Mouse (Mus musculus) liver, postnatal 0 days (tissue): ENCODE results near the gene Mnd1. TPM values are rescaled to one million over a fixed set of nuclear protein-coding genes. Genes with fewer than 3 reads are reported as not detected.

Experiments
- ATAC-seq: fragments of 200-750 bp; cut with Nextera tagmentation; 2 replicates; pipeline ENCODE4 v1.8.0; 2017; ENCODE audit warnings: mild to moderate bottlenecking, moderate library complexity
- DNase-seq: peaks from one replicate; pipeline ENCODE4 v3.0.0-alpha.2; 2016
- H3K27ac ChIP-seq: fragments of 300-500 bp; sonication (generic); 2 replicates; pipeline ENCODE4 v1.5.1; 2014; ENCODE audit warnings: antibody characterized with exemption, moderate library complexity, mild to moderate bottlenecking, low read depth
- H3K27me3 ChIP-seq: fragments of 300-500 bp; sonication (generic); 2 replicates; pipeline ENCODE4 v1.6.1; 2014; ENCODE audit warnings: low read length, control low read depth, mixed read lengths; ENCODE audit not compliant: insufficient read depth
- H3K36me3 ChIP-seq: fragments of 300-500 bp; sonication (generic); replicated peaks from 2 replicates; pipeline ENCODE4 v1.6.1; 2014; ENCODE audit warnings: mild to moderate bottlenecking, control low read depth, low read length, moderate library complexity, mixed read lengths; ENCODE audit not compliant: insufficient read depth
- H3K4me1 ChIP-seq: fragments of 300-500 bp; sonication (generic); 2 replicates; pipeline ENCODE4 v1.6.1; 2014; ENCODE audit warnings: antibody characterized with exemption, mild to moderate bottlenecking, control low read depth; ENCODE audit not compliant: insufficient read depth
- H3K4me2 ChIP-seq: fragments of 300-500 bp; sonication (generic); 2 replicates; pipeline ENCODE4 v1.6.1; 2014; ENCODE audit warnings: low read depth, mild to moderate bottlenecking, low read length, moderate library complexity, mixed read lengths
- H3K4me3 ChIP-seq: fragments of 300-500 bp; sonication (generic); 2 replicates; pipeline ENCODE4 v1.5.1; 2014; ENCODE audit warnings: low read depth, low read length
- H3K9ac ChIP-seq: fragments of 300-500 bp; sonication (generic); replicated peaks from 2 replicates; pipeline ENCODE4 v1.6.1; 2014; ENCODE audit warnings: mild to moderate bottlenecking, moderate library complexity
- H3K9me3 ChIP-seq: fragments of 300-500 bp; sonication (generic); 2 replicates; pipeline ENCODE4 v1.6.1; 2016; ENCODE audit warnings: mild to moderate bottlenecking, control low read depth, low read length, mixed read lengths
- CTCF ChIP-seq: sonication (generic); IDR thresholded peaks from 2 replicates; pipeline ENCODE4 v1.5.1; 2016; ENCODE audit warnings: antibody characterized with exemption, low read depth
- EP300 ChIP-seq: IDR thresholded peaks from 2 replicates; pipeline ENCODE4 v1.6.1; 2016; ENCODE audit warnings: antibody characterized with exemption, low read depth, mild to moderate bottlenecking
- WGBS: fragments of 180-500 bp; shearing (Covaris S2); extraction: QIAGEN DNeasy Blood & Tissue Kit; methylation state at CpG from one replicate; pipeline ENCODE4 v1.1.7; 2014; ENCODE audit not compliant: insufficient replicate concordance; 5-methylcytosine and 5-hydroxymethylcytosine counted together
- polyA plus RNA-seq: library from polyadenylated mRNA; unstranded; fragments of >200 nt; fragmentation: Nextera tagmentation; extraction: Ambion mirVana; gene quantifications from 2 replicates; pipeline ENCODE4 v1.2.1, GENCODE M21; 2015

Gene Mnd1
- polyA plus RNA-seq, 1 experiment from 2014 or later = 8.3 TPM

GRCm38 (mm10) chr3:84130776-84131175 lies 24.8 kb downstream of the Mnd1 start:
- TF ChIP-seq CTCF (no peak), EP300 (no peak)
- Histone ChIP-seq H3K27ac (no peak overlapping the region), H3K4me3 (no peak overlapping the region), H3K4me1 (peaks cover 14% of the 10 kb centered on the region), H3K27me3 (no peaks in the 10 kb centered on the region), H3K9ac (no peak overlapping the region), H3K4me2 (no peak overlapping the region), H3K9me3 (no peaks in the 10 kb centered on the region), H3K36me3 (no peaks in the 10 kb centered on the region)
- no peak for DNase-seq
- no peak for ATAC-seq
- 73% methylated on average over 5 of the region's 5 CpGs for WGBS

GRCm38 (mm10) chr3:84128871-84129870 lies 26.4 kb downstream of the Mnd1 start:
- 44% methylated on average over 11 of the region's 11 CpGs for WGBS
- no peak for TF ChIP-seq CTCF
- no peak for TF ChIP-seq EP300
- Histone ChIP-seq H3K36me3 (no peaks in the 10 kb centered on the region), H3K4me2 (no peak overlapping the region), H3K4me3 (no peak overlapping the region), H3K9me3 (no peaks in the 10 kb centered on the region), H3K4me1 (peaks cover 8% of the 10 kb centered on the region), H3K27ac (no peak overlapping the region), H3K27me3 (no peaks in the 10 kb centered on the region), H3K9ac (no peak overlapping the region)
- ATAC-seq (peak; percentile 73), DNase-seq (peak; percentile 45)

- no peak for ATAC-seq
- H3K4me2 ChIP-seq = no peak overlapping the region
- peaks cover 8% of the 10 kb centered on the region for H3K4me1 ChIP-seq
- WGBS = 73% methylated on average over 2 of the region's 2 CpGs
- no peak for DNase-seq
- H3K9me3 ChIP-seq = no peaks in the 10 kb centered on the region
- no peak overlapping the region for H3K9ac ChIP-seq
- H3K27me3 ChIP-seq = no peaks in the 10 kb centered on the region
- H3K36me3 ChIP-seq = no peaks in the 10 kb centered on the region
- no peak overlapping the region for H3K4me3 ChIP-seq
- TF ChIP-seq EP300 (no peak), CTCF (no peak)
- no peak overlapping the region for H3K27ac ChIP-seq
These were observed 28.2 kb downstream of the Mnd1 start for GRCm38 (mm10) chr3:84127431-84127830.

- no peak overlapping the region for H3K4me3 ChIP-seq
- no peaks in the 10 kb centered on the region for H3K27me3 ChIP-seq
- no peak overlapping the region for H3K9ac ChIP-seq
- H3K9me3 ChIP-seq = no peaks in the 10 kb centered on the region
- no peaks in the 10 kb centered on the region for H3K36me3 ChIP-seq
- ATAC-seq = no peak
- DNase-seq = no peak
- H3K4me1 ChIP-seq = peaks cover 8% of the 10 kb centered on the region
- no peak overlapping the region for H3K4me2 ChIP-seq
- TF ChIP-seq CTCF = no peak
- no peak for TF ChIP-seq EP300
- 70% methylated on average over 3 of the region's 3 CpGs for WGBS
- H3K27ac ChIP-seq = no peak overlapping the region
These were observed 28.9 kb downstream of the Mnd1 start for GRCm38 (mm10) chr3:84126721-84127120.

- 40% methylated on average over 6 of the region's 6 CpGs for WGBS
- no peaks in the 10 kb centered on the region for H3K36me3 ChIP-seq
- no peak overlapping the region for H3K4me3 ChIP-seq
- no peak for TF ChIP-seq CTCF
- H3K27me3 ChIP-seq = no peaks in the 10 kb centered on the region
- no peak overlapping the region for H3K9ac ChIP-seq
- DNase-seq (no peak), ATAC-seq (no peak)
- no peak overlapping the region for H3K27ac ChIP-seq
- peaks cover 8% of the 10 kb centered on the region for H3K4me1 ChIP-seq
- H3K9me3 ChIP-seq = no peaks in the 10 kb centered on the region
- no peak overlapping the region for H3K4me2 ChIP-seq
These were observed 29.8 kb downstream of the Mnd1 start for GRCm38 (mm10) chr3:84125704-84126289.

GRCm38 (mm10) chr3:84123461-84123860 lies 32.1 kb downstream of the Mnd1 start:
- Histone ChIP-seq H3K4me1 (no peaks in the 10 kb centered on the region; the same call in 1 of the 2 replicates), H3K27ac (no peak overlapping the region), H3K36me3 (no peaks in the 10 kb centered on the region), H3K4me3 (no peak overlapping the region), H3K27me3 (no peaks in the 10 kb centered on the region), H3K9me3 (no peaks in the 10 kb centered on the region), H3K9ac (no peak overlapping the region), H3K4me2 (no peak overlapping the region)
- ATAC-seq (no peak), DNase-seq (peak; percentile 51)
- TF ChIP-seq EP300 = no peak
- peak; percentile 78 for TF ChIP-seq CTCF
- WGBS = 88% methylated on average over 3 of the region's 3 CpGs
